Mouse (Mus musculus): Measurements from ENCODE around the gene Ttyh3. TPM values are rescaled to one million over a fixed set of nuclear protein-coding genes. Genes with fewer than 3 reads are reported as not detected.

Ttyh3 gene
- polyA plus RNA-seq, 1 experiment: 34.8 TPM

GRCm38 (mm10) chr5:140647821-140648518 lies 861 bp downstream of the Ttyh3 start:
- Histone ChIP-seq H3K27ac (ENCODE audit: control insufficient read depth, insufficient read depth, low read depth, low read length, poor library complexity) (0 out of 2 replicates have a peak overlapping the region, but pooled peaks have one; percentile 1), H3K4me1 (ENCODE audit: control insufficient read depth, insufficient read depth, low read length) (peaks cover 3% of the 10 kb centered on the region), H3K4me3 (replicated peaks; ENCODE audit: control insufficient read depth, low read depth, low read length) (peak overlapping the region; percentile 74)
- 6% methylated on average over 13 of the region's 13 CpGs for WGBS
- TF ChIP-seq POLR2A (IDR thresholded peaks at IDR 0.05; ENCODE audit: borderline replicate concordance, control insufficient read depth, low read depth, low read length): no peak
- TF ChIP-seq CTCF (IDR thresholded peaks at IDR 0.05; ENCODE audit: control insufficient read depth, insufficient read depth, low read length): no peak

GRCm38 (mm10) chr5:140647031-140647760 lies 1.6 kb downstream of the Ttyh3 start:
- TF ChIP-seq CTCF (IDR thresholded peaks at IDR 0.05; ENCODE audit: control insufficient read depth, insufficient read depth, low read length) (no peak), POLR2A (IDR thresholded peaks at IDR 0.05; ENCODE audit: borderline replicate concordance, control insufficient read depth, low read depth, low read length) (no peak)
- no peak overlapping the region; the same call in 1 of the 2 replicates for H3K27ac ChIP-seq (ENCODE audit: control insufficient read depth, insufficient read depth, low read depth, low read length, poor library complexity)
- peaks cover 5% of the 10 kb centered on the region for H3K4me1 ChIP-seq (ENCODE audit: control insufficient read depth, insufficient read depth, low read length)
- WGBS: 73% methylated on average over 13 of the region's 13 CpGs
- peak overlapping the region; percentile 32 for H3K4me3 ChIP-seq (replicated peaks; ENCODE audit: control insufficient read depth, low read depth, low read length)

- H3K27ac ChIP-seq (ENCODE audit: control insufficient read depth, insufficient read depth, low read depth, low read length, poor library complexity): no peak overlapping the region
- H3K4me1 ChIP-seq (ENCODE audit: control insufficient read depth, insufficient read depth, low read length): peaks cover 10% of the 10 kb centered on the region
- TF ChIP-seq CTCF (IDR thresholded peaks at IDR 0.05; ENCODE audit: control insufficient read depth, insufficient read depth, low read length): no peak
- TF ChIP-seq POLR2A (IDR thresholded peaks at IDR 0.05; ENCODE audit: borderline replicate concordance, control insufficient read depth, low read depth, low read length): no peak
- WGBS: 96% methylated on average over 6 of the region's 6 CpGs
- no peak overlapping the region for H3K4me3 ChIP-seq (replicated peaks; ENCODE audit: control insufficient read depth, low read depth, low read length)
Observed at GRCm38 (mm10) chr5:140646171-140646570, 2.7 kb downstream of the Ttyh3 start.

- Histone ChIP-seq H3K4me3 (replicated peaks; ENCODE audit: control insufficient read depth, low read depth, low read length) (no peak overlapping the region), H3K27ac (ENCODE audit: control insufficient read depth, insufficient read depth, low read depth, low read length, poor library complexity) (no peak overlapping the region; the same call in 1 of the 2 replicates), H3K4me1 (ENCODE audit: control insufficient read depth, insufficient read depth, low read length) (peaks cover 11% of the 10 kb centered on the region)
- WGBS: 59% methylated on average over 4 of the region's 4 CpGs
- TF ChIP-seq CTCF (IDR thresholded peaks at IDR 0.05; ENCODE audit: control insufficient read depth, insufficient read depth, low read length): no peak
- TF ChIP-seq POLR2A (IDR thresholded peaks at IDR 0.05; ENCODE audit: borderline replicate concordance, control insufficient read depth, low read depth, low read length): no peak
Observed at GRCm38 (mm10) chr5:140645454-140645853, 3.4 kb downstream of the Ttyh3 start.

GRCm38 (mm10) chr5:140644702-140645201 lies 4.1 kb downstream of the Ttyh3 start:
- Histone ChIP-seq H3K4me3 (replicated peaks; ENCODE audit: control insufficient read depth, low read depth, low read length) (no peak overlapping the region), H3K4me1 (ENCODE audit: control insufficient read depth, insufficient read depth, low read length) (peaks cover 11% of the 10 kb centered on the region), H3K27ac (ENCODE audit: control insufficient read depth, insufficient read depth, low read depth, low read length, poor library complexity) (peak overlapping the region; percentile 54)
- WGBS: 28% methylated on average over 15 of the region's 15 CpGs
- TF ChIP-seq POLR2A (IDR thresholded peaks at IDR 0.05; ENCODE audit: borderline replicate concordance, control insufficient read depth, low read depth, low read length) (no peak), CTCF (IDR thresholded peaks at IDR 0.05; ENCODE audit: control insufficient read depth, insufficient read depth, low read length) (no peak)

- peaks cover 11% of the 10 kb centered on the region for H3K4me1 ChIP-seq (ENCODE audit: control insufficient read depth, insufficient read depth, low read length)
- WGBS: 74% methylated on average over 6 of the region's 6 CpGs
- TF ChIP-seq CTCF (IDR thresholded peaks at IDR 0.05; ENCODE audit: control insufficient read depth, insufficient read depth, low read length) (0 out of 2 replicates have a peak, but pooled peaks have one; percentile 2), POLR2A (IDR thresholded peaks at IDR 0.05; ENCODE audit: borderline replicate concordance, control insufficient read depth, low read depth, low read length) (no peak)
- H3K27ac ChIP-seq (ENCODE audit: control insufficient read depth, insufficient read depth, low read depth, low read length, poor library complexity): peak overlapping the region; percentile 0; the same call in 1 of the 2 replicates
- H3K4me3 ChIP-seq (replicated peaks; ENCODE audit: control insufficient read depth, low read depth, low read length): no peak overlapping the region
Observed at GRCm38 (mm10) chr5:140644263-140644662, 4.6 kb downstream of the Ttyh3 start.

- Histone ChIP-seq H3K27ac (ENCODE audit: control insufficient read depth, insufficient read depth, low read depth, low read length, poor library complexity) (peak overlapping the region; percentile 83), H3K4me1 (ENCODE audit: control insufficient read depth, insufficient read depth, low read length) (peaks cover 13% of the 10 kb centered on the region), H3K4me3 (replicated peaks; ENCODE audit: control insufficient read depth, low read depth, low read length) (no peak overlapping the region)
- 12% methylated on average over 3 of the region's 3 CpGs for WGBS
- TF ChIP-seq CTCF (IDR thresholded peaks at IDR 0.05; ENCODE audit: control insufficient read depth, insufficient read depth, low read length) (no peak), POLR2A (IDR thresholded peaks at IDR 0.05; ENCODE audit: borderline replicate concordance, control insufficient read depth, low read depth, low read length) (no peak)
Observed at GRCm38 (mm10) chr5:140642076-140642475, 6.8 kb downstream of the Ttyh3 start.
